Mouse (Mus musculus) MEL (cell line): ENCODE results near the gene Sema6d.

Experiments
- CTCF ChIP-seq, 3 experiments: IDR thresholded peaks in 2 of 3; conservative IDR thresholded peaks in 1 of 3; 2 replicates each; pipeline ENCODE4 v1.5.1; 2011 to 2012; ENCODE audit warnings: low read length in 3 of 3, low read depth in 2 of 3, mild to moderate bottlenecking in 2 of 3, improper control_type of control experiment in 1 of 3, inconsistent platforms in 1 of 3, mixed read lengths in 1 of 3, moderate library complexity in 1 of 3; ENCODE audit not compliant: control insufficient read depth in 1 of 3, insufficient read depth in 1 of 3, poor library complexity in 1 of 3, severe bottlenecking in 1 of 3
- E2F4 ChIP-seq: IDR thresholded peaks from 2 replicates; pipeline ENCODE4 v1.6.1; 2011; ENCODE audit warnings: low read depth, low read length, improper control_type of control experiment, borderline replicate concordance
- EP300 ChIP-seq, 2 experiments: IDR thresholded peaks; 2 replicates each; pipeline ENCODE4 v1.6.1; 2011; ENCODE audit warnings: improper control_type of control experiment in 2 of 2, low read length in 2 of 2, low read depth in 1 of 2, mild to moderate bottlenecking in 1 of 2
- MAFK ChIP-seq: IDR thresholded peaks from 2 replicates; pipeline ENCODE4 v1.6.1; 2011; ENCODE audit warnings: low read depth, mild to moderate bottlenecking, low read length, improper control_type of control experiment, borderline replicate concordance
- MAX ChIP-seq: IDR thresholded peaks from 2 replicates; pipeline ENCODE4 v1.6.1; 2011; ENCODE audit warnings: low read length, improper control_type of control experiment
- POLR2A ChIP-seq, 2 experiments: IDR thresholded peaks; 2 replicates each; pipeline ENCODE4 v1.6.1; 2011 to 2012; ENCODE audit warnings: low read length in 2 of 2, mild to moderate bottlenecking in 2 of 2, control low read depth in 1 of 2, improper control_type of control experiment in 1 of 2, low read depth in 1 of 2, moderate library complexity in 1 of 2; ENCODE audit not compliant: control insufficient read depth in 1 of 2, insufficient read depth in 1 of 2, poor library complexity in 1 of 2
- TCF12 ChIP-seq: IDR thresholded peaks from 2 replicates; pipeline ENCODE4 v1.6.1; 2014; ENCODE audit warnings: low read depth, mild to moderate bottlenecking, inconsistent platforms, low read length, improper control_type of control experiment, moderate library complexity
- UBTF ChIP-seq: IDR thresholded peaks from 2 replicates; pipeline ENCODE4 v1.6.1; 2012; ENCODE audit warnings: low read depth, mild to moderate bottlenecking, inconsistent platforms, low read length, improper control_type of control experiment, moderate library complexity, borderline replicate concordance; ENCODE audit not compliant: insufficient read depth

- TF ChIP-seq TCF12 (no peak), UBTF (no peak), EP300 (IDR thresholded peaks at IDR 0.05; ENCODE audit: low read depth in 1 of 2, low read length in 2 of 2) (no peak), CTCF (IDR thresholded peaks at IDR 0.05 in 2 of 3, conservative IDR thresholded peaks at IDR 0.05 in 1 of 3; ENCODE audit: control insufficient read depth in 1 of 3, insufficient read depth in 1 of 3, low read depth in 2 of 3, low read length in 3 of 3, poor library complexity in 1 of 3, severe bottlenecking in 1 of 3) (no peak), MAFK (no peak), E2F4 (no peak), POLR2A (IDR thresholded peaks at IDR 0.05; ENCODE audit: control insufficient read depth in 1 of 2, insufficient read depth in 1 of 2, low read depth in 1 of 2, low read length in 2 of 2, poor library complexity in 1 of 2) (no peak), MAX (no peak)
Observed at GRCm38 (mm10) chr2:124702621-124703020, 612.9 kb downstream of the Sema6d start.
